Comparison of ENCODE assay signal across 7 mouse cellular contexts in genomic region chr10:60106146-60106530, GRCm38 (mm10). TPM values are rescaled to one million over a fixed set of nuclear protein-coding genes. Genes with fewer than 3 reads are reported as not detected.
A peak's percentile ranks its signal among the peaks of the same experiment; 100 is the strongest.
DNase-seq lines count a peak whose midpoint lies in the region; ATAC-seq and TF ChIP-seq lines count a peak whose summit lies in the region.

Gene Spock2, plus strand, starts transcription at chr10:60106219.

- peak; percentile 43 for ATAC-seq in embryonic facial prominence, embryonic 14.5 days (ENCODE audit: low read depth)
- ATAC-seq in heart, embryonic 14.5 days (ENCODE audit: insufficient number of reproducible peaks, insufficient read depth, low FRiP score, low read depth): 0 out of 2 replicates have a peak, but pooled peaks have one; percentile 4
- no peak for ATAC-seq in lung, postnatal 0 days

- H3K9ac ChIP-seq in embryonic facial prominence, embryonic 14.5 days (ENCODE audit: low read depth, low read length): peak within 1 kb of the TSS; percentile 76
- peak within 1 kb of the TSS; percentile 73 for H3K9ac ChIP-seq in heart, embryonic 14.5 days (ENCODE audit: low read length)
- peak within 1 kb of the TSS; percentile 56 for H3K9ac ChIP-seq in lung, postnatal 0 days (replicated peaks; ENCODE audit: low read depth)

- H3K9me3 ChIP-seq in E14TG2a.4 (ENCODE audit: low read length): no peaks in the 10 kb centered on the region
- H3K9me3 ChIP-seq in embryonic facial prominence, embryonic 14.5 days (ENCODE audit: control insufficient read depth, low read length): no peaks in the 10 kb centered on the region
- H3K9me3 ChIP-seq in heart, embryonic 14.5 days (ENCODE audit: control insufficient read depth, low read length): no peaks in the 10 kb centered on the region
- no peaks in the 10 kb centered on the region for H3K9me3 ChIP-seq in lung, postnatal 0 days (ENCODE audit: low read length)

- no peak for TF ChIP-seq EP300 in lung, postnatal 0 days (IDR thresholded peaks at IDR 0.05)

- DNase-seq in adrenal gland, adult 8-10 months: peak; percentile 39
- peak; percentile 77 for DNase-seq in embryonic facial prominence, embryonic 14.5 days (ENCODE audit: low spot score)
- peak in 1 of 2 experiments; percentile 73 for DNase-seq in layer of hippocampus, postnatal 14 days (ENCODE audit: low spot score in 2 of 2)
- peak; percentile 36 for DNase-seq in lung, postnatal 0 days (ENCODE audit: low spot score)
- DNase-seq in right cerebral cortex, postnatal 36 days (ENCODE audit: low spot score in 2 of 2): peak; percentile 83

- peak within 1 kb of the TSS; percentile 99 for H3K4me2 ChIP-seq in embryonic facial prominence, embryonic 14.5 days (ENCODE audit: low read depth, low read length)
- peak within 1 kb of the TSS; percentile 98 for H3K4me2 ChIP-seq in heart, embryonic 14.5 days (ENCODE audit: low read length)
- H3K4me2 ChIP-seq in lung, postnatal 0 days (replicated peaks; ENCODE audit: low read depth, low read length): peak within 1 kb of the TSS; percentile 77

- H3K27ac ChIP-seq in embryonic facial prominence, embryonic 14.5 days (replicated peaks; ENCODE audit: low read depth, low read length): peak within 1 kb of the TSS; percentile 52; the same call in 1 of the 2 replicates
- no peak within 1 kb of the TSS for H3K27ac ChIP-seq in heart, embryonic 14.5 days (replicated peaks in 1 of 2; ENCODE audit: control insufficient read depth in 1 of 2, insufficient read depth in 1 of 2, low read depth in 2 of 2, low read length in 2 of 2)
- H3K27ac ChIP-seq in lung, postnatal 0 days (ENCODE audit: low read length): peak within 1 kb of the TSS; percentile 74

- TF ChIP-seq CTCF in E14TG2a.4 (conservative IDR thresholded peaks at IDR 0.05; ENCODE audit: low read length): no peak
- TF ChIP-seq CTCF in lung, postnatal 0 days (IDR thresholded peaks at IDR 0.05): no peak

- peak within 1 kb of the TSS; percentile 79 for H3K4me3 ChIP-seq in E14TG2a.4 (replicated peaks; ENCODE audit: low read length)
- peak within 1 kb of the TSS; percentile 66 for H3K4me3 ChIP-seq in embryonic facial prominence, embryonic 14.5 days (ENCODE audit: low read depth, low read length)
- peak within 1 kb of the TSS; percentile 49 to 56 for H3K4me3 ChIP-seq in heart, embryonic 14.5 days (ENCODE audit: control insufficient read depth in 1 of 2, insufficient read depth in 1 of 2, low read depth in 1 of 2, low read length in 2 of 2)
- peak within 1 kb of the TSS; percentile 56 for H3K4me3 ChIP-seq in lung, postnatal 0 days (ENCODE audit: low read depth, low read length)

- under 1% methylated on average over 19 of the region's 22 CpGs for WGBS in embryonic facial prominence, embryonic 14.5 days
- under 1% methylated on average over 22 of the region's 22 CpGs for WGBS in heart, embryonic 14.5 days
- WGBS in lung, postnatal 0 days: under 1% methylated on average over 22 of the region's 22 CpGs

- H3K36me3 ChIP-seq in E14TG2a.4 (ENCODE audit: insufficient read depth, low read length): no peaks in the 10 kb centered on the region
- no peaks in the 10 kb centered on the region for H3K36me3 ChIP-seq in embryonic facial prominence, embryonic 14.5 days (ENCODE audit: control insufficient read depth, insufficient read depth, low read length)
- H3K36me3 ChIP-seq in heart, embryonic 14.5 days (ENCODE audit: control insufficient read depth, insufficient read depth, low read length): 0 out of 2 replicates have a peak, but pooled peaks cover 2% of the 10 kb centered on the region
- no peaks in the 10 kb centered on the region for H3K36me3 ChIP-seq in lung, postnatal 0 days (ENCODE audit: insufficient read depth, low read length)

- H3K27me3 ChIP-seq in E14TG2a.4 (ENCODE audit: insufficient read depth, low read length): peaks cover 69% of the 10 kb centered on the region
- H3K27me3 ChIP-seq in embryonic facial prominence, embryonic 14.5 days (replicated peaks; ENCODE audit: control insufficient read depth, insufficient read depth, low read length): peaks cover 41% of the 10 kb centered on the region
- peaks cover 75% of the 10 kb centered on the region for H3K27me3 ChIP-seq in heart, embryonic 14.5 days (ENCODE audit: control insufficient read depth, insufficient read depth, low read length)
- H3K27me3 ChIP-seq in lung, postnatal 0 days (replicated peaks; ENCODE audit: insufficient read depth, low read length): peaks cover 18% of the 10 kb centered on the region

- peaks cover 41% of the 10 kb centered on the region for H3K4me1 ChIP-seq in E14TG2a.4 (replicated peaks; ENCODE audit: low read depth, low read length)
- 0 out of 2 replicates have a peak, but pooled peaks cover 8% of the 10 kb centered on the region for H3K4me1 ChIP-seq in embryonic facial prominence, embryonic 14.5 days (ENCODE audit: control insufficient read depth, insufficient read depth, low read length)
- peaks cover 9 to 19% of the 10 kb centered on the region in 2 experiments; a peak in 3 of 4 replicates for H3K4me1 ChIP-seq in heart, embryonic 14.5 days (ENCODE audit: control insufficient read depth in 2 of 2, insufficient read depth in 2 of 2, low read length in 2 of 2)
- no peaks in the 10 kb centered on the region for H3K4me1 ChIP-seq in lung, postnatal 0 days (ENCODE audit: insufficient read depth, low read depth, low read length)

RNA-seq across cellular contexts. Expression of gene Spock2, which starts in this region (rescaled TPM):
- total RNA-seq in adrenal gland, adult 8-10 months (2022): 10 to 100 TPM; 55.0 to 86.5 (median 65.1) TPM
- polyA plus RNA-seq in embryonic facial prominence, embryonic 14.5 days (2014; fragmentation: Nextera tagmentation; extraction: Ambion mirVana): 8.8 and 10.0 TPM in 2 replicates
- polyA plus RNA-seq in heart, embryonic 14.5 days (2014; fragmentation: Nextera tagmentation; extraction: Ambion mirVana): 2.6 and 3.7 TPM in 2 replicates
- total RNA-seq in layer of hippocampus, postnatal 14 days (2021): 100 to 1,000 TPM; 497 to 522 TPM
- polyA plus RNA-seq in lung, postnatal 0 days (2015; fragmentation: Nextera tagmentation; extraction: Ambion mirVana): 42.8 and 45.6 TPM in 2 replicates

Comparison
In these comparisons a context has a peak if more than half of its experiments do, and no peak if none do; other contexts are left out.
1. RNA of gene Spock2 (total RNA-seq): 497 to 522 TPM in layer of hippocampus, postnatal 14 days; 55.0 to 86.5 TPM in adrenal gland, adult 8-10 months; every median in the first group is over 4 times any median in the second.
2. H3K27ac ChIP-seq: peak in embryonic facial prominence, embryonic 14.5 days (single experiment) and lung, postnatal 0 days (single experiment); none in heart, embryonic 14.5 days (0 of 2).
3. Peak in every context shown above with its lines, with median percentiles within 50 percentile points of each other: H3K4me3 ChIP-seq, H3K4me2 ChIP-seq and H3K9ac ChIP-seq.